Mouse (Mus musculus) urinary bladder, postnatal 25 days (tissue): ENCODE data around the gene Gm6993.

Experiments
- DNase-seq: peaks from one replicate; pipeline ENCODE4 v3.0.0; 2022; ENCODE audit warnings: low spot score

The Gm6993 gene

DNA sequence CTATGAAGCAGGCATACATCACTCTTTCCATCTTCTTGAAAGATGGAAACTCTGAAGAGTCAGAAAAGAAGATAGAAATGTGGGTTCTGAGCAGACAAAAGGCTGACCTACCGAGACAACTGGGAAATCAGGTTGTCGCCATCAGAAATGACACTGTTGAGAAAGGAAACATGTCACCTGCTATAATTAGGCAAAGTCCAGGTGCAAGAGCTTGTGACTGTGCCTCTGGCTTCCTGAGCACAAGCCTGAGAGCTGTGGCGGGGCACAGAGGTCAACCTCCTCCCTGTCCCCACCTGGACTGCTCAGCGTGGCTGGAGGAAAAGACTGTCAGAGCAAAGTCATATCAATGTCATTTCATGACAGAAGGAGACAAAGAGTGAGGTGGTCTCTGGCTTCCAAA lies 772 bp upstream of the Gm6993 start:
- DNase-seq = no peak

DNA sequence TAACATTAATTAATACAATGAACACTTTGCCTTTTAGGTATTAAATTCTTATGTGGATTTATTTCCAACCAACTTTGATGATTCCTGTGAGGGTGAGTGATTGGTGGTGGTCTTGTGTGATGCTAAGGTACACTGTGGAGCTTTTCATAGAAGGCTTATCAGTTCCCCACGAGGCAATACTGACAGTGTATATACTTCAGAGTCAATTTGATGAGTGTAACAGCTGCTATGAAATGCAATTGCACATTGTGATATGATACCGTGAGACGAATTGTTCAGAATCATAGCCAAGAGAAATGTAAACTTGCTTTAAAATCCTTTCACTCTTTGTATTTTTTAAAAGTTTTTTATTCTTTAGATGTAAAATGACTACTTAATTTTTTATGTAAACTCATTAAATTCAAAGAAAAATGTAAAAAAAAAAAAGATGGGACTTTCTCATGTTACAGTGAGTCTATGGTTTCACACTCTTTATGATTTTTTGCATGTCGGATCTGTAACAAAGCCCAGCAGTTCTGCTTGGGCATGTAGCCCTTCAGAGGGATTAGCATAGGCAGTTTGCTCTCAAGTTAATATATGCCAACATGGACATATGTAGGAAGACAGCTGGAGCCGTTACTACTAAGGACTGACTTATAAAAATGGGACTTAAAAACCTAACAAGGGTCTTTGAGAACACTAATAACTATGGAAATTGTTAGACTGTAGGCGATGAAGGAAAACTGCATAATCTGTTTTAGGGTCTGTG lies 1.2 kb downstream of the Gm6993 start:
- no peak for DNase-seq

DNA sequence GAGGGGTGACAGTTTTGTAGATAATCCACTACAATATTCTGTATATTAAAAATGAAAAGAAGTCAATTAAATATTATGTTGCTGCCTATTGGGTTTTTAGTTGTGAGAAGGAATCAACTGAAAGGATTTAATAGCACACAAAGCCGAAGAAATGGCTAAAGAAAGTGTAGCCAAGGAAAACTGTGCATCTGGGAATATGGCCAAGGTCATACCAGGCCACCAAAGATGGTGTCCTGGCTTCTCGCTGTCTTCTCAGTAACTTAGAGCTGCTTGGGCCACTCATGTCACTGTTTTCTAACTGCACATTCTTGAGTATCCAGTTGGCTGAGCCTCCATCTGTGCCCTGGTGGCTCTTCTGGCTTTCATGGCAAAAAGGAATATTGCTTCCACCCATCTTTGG lies 3.4 kb downstream of the Gm6993 start:
- no peak for DNase-seq

DNA sequence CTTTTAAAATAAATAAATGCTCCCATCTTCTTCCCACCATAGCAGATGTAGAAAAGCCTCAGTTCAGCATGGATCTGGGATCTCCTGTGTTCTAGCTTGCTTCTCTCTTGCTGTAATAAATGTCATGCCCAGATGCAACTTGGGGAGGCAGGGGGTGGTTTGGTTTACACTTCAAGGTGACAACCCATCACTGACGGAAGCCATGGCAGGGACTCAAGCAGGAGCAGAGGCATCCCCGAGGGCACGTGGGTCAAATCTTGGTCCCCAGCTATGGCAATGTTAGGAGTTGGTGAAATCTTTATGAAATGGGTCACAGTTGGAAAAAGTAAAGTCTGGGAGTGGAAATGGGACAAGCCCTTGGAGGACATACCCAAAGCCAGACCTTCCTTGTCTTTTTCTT lies 4.1 kb downstream of the Gm6993 start:
- no peak for DNase-seq

DNA sequence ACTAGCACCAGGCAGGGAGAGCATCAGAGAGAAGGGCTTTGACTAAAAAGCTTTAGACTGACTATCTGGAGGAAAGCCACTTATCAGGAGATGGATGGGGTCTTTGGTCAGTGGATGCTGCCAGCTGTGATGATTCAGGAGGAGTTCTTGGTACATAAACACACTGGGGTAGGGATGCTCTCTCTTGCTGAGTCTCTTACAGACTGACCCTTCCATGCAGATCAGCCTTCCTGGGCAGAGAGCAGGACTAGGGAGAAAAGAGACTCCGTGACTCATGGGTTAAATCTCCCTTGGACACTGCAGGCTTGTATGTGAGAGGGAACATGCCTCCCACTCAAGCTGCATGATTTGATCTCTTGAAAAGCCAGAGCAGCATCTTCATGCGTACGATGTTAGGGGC lies 5.6 kb downstream of the Gm6993 start:
- no peak for DNase-seq

DNA sequence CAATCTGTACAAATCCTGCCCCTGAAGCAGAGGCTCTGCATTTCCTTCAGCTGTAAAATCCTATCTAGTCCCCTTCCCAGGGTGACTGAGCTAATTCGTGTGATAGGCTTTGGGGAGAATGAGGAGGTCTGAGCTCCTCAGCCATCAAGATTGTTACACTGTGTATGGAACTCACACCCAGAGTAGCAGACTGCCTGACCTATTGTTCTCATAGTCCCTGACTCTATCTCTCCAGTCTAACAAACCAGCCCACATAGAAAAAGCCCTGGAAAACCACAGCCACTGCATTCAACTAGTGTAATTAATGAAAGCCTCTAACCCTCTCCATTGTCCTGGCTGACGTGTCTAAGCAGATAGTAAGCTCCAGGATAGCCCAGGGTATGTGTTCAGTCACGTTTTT lies 6.0 kb downstream of the Gm6993 start:
- DNase-seq = no peak

DNA sequence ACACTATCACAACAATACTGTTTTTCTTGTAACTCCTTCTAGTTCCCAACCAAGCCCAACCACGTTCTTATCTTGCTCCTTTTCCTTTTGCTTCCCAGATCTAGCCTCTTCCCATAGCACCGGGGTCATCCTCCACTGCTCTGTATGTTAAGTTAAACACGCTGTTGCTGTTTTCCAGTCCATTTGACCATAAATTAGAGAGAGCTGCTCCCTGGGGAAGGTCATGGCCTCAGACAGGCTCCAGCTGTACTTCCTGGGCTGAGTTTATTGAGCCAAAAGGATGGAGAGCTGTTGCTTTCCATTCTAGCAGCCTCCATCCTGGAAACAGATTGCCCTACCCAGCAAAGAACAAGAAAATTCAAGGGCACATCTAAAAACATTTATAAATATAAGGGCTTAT lies 7.6 kb downstream of the Gm6993 start:
- no peak for DNase-seq

DNA sequence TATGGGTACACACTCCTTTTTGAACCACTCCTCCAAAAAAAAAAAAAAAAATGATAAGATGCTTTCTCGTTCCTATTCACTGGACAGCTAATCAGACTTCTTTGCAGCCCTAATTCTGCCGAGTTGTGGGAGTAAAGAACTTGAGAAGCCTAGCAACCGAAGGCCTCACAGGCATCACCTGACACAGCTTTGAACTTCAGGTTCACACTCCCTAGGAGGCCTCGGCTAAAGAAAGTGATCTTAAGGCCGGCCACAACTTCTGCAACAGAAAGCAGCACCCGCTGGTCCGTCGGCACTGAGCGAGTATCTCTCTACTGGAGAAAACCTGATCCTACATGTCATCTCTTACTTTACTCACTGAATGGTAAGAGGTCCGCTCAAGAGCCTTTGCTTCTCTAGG lies 8.1 kb downstream of the Gm6993 start:
- no peak for DNase-seq

DNA sequence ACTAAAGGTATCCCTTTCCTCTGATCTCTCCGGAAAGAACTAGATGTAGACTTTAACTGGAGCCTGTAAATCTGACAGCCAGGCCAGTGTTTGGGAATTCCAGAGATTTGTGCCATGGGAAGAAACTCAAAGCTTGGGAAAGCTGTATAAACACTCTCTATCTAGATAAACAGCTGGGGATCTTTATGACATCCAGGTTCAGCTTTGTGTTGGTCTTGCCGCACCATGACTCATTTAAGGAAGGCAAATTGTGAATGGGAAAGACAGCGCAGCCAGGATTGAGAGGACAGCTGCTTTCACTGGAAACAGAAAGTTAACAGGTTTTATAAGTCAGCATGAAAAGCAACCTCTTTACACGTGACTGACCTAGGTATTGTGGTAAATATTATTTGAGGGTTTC lies 11.7 kb downstream of the Gm6993 start:
- no peak for DNase-seq

DNA sequence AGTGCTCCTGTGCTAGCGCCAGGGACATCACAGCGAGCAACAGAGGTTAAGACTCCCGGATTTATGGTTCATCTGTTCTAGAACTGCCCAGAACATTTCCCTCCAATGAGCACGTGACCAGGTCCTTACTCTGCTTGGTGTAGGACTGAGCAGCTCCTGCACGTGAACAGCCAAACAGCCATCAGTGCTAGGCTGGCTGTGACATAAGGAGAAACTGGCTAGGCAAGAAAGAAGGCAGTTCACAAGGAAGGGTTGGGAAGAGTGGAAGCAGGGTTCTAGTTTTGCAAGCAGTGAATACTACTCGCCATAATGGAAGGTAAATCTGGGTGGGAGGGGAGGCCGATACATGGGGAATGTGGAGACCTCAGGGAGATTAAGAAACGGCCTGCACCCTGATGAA lies 14.4 kb downstream of the Gm6993 start:
- DNase-seq = no peak

DNA sequence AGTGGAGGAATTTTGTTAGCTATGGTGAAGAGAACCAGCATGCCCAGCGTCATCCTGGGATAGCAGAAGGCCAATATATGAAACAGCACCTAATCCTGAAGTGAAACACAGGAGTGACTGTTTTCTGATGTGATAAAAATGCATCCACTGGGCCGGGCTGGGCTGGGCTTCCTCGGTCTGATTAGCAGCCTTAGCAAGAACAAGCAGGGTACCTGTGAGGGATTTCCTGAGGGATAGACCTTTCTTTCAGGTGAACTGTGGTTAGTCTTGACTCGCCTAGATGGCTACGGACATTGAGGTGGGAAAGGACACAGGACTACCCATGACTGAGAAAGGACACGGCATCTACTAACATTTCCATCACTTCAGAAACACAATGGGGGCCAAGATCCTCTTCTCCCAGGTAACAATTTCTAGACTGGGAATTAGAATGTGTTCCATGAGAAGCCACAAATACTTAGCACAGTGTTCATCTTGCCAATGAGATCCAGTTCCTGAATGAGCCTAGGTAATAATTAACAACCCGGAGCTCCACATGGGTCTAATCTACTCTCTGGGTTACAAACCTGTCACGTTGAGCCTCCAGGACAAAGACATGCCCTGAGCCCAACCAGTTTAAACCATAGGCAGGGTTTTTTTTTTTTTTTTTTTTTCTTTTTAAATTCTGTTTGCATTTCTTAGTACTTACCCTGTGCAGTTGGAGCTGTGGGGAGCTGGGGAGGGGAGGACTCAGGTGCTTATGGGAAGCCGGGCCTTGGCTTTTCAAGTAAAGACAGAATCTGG lies 15.7 kb downstream of the Gm6993 start:
- no peak for DNase-seq

DNA sequence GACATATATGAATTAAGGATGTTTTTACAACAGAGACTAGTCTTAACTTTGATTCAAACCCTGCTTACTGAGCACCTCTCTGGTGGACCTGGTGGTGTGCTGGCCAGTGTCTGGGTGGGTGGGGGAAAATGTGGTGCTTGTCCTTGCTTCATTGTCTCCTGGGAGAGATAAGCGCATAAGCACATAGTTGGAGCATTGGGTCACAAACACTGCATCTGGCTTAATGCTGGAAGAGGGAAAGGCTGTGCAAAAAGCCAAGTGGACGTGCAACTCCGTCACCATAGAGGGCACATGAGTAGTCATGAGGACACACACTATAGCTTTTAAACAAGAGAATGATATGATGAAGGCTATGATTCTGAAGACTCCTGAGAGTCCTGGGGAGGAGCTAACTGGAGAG lies 21.3 kb downstream of the Gm6993 start:
- no peak for DNase-seq

DNA sequence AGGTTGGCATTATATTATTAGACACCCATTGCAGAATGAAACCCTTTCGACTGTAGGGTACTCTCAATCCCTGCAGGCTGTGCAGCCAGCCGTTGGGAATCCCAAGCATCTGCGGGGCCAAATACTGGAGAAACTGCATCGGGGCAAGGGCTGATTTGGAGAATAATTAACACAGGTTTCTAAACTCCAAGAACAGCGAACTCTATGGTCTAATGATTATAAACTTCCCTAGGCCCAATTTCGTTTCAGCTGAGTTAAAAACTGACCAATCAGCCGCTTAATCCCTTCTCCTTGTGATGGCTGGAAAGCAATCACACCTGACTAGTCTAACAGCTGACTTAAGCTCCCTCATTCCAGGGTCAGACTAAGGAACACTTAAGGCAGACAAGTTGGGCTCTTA lies 23.4 kb downstream of the Gm6993 start:
- DNase-seq = no peak

DNA sequence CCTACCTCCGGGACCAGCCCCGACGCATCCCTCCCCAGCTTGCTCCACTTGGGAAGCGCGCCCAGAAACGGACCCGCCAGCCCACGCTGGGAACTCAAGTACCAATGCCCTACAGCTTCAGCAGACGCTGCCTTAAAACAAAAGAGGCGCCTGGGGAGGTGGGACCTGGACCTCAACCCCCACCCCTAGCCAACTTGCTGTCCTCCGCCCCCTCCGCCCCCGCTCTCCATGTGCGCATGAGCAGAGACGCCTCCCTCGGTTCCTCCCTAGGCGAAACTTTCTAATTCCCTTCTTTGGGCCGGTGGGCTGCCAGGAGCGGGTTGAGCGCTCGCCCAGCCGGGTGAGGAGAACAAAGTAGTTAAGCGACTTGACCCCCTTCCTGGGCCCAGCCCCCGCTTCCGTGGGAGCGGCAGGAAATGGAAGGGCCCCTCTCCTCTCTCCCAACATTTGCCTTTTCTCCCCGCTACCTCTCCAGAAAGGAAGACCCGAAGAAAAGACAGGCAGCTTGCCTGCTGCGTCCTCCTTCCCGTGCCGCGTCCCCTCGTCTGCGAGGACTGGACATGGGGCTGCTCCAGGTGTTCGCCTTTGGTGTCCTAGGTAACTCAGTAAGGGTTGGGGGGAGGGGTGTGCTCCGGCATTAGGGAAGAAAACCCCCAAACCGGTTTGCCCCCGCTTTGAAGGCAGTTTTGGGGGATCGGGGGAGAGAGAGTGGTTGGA lies 24.6 kb downstream of the Gm6993 start, which contains the start of gene Lamb1:
Gene Lamb1 (plus strand): TSS at position 230 of the 717 bp plus-strand sequence.
- DNase-seq = peak; percentile 71

DNA sequence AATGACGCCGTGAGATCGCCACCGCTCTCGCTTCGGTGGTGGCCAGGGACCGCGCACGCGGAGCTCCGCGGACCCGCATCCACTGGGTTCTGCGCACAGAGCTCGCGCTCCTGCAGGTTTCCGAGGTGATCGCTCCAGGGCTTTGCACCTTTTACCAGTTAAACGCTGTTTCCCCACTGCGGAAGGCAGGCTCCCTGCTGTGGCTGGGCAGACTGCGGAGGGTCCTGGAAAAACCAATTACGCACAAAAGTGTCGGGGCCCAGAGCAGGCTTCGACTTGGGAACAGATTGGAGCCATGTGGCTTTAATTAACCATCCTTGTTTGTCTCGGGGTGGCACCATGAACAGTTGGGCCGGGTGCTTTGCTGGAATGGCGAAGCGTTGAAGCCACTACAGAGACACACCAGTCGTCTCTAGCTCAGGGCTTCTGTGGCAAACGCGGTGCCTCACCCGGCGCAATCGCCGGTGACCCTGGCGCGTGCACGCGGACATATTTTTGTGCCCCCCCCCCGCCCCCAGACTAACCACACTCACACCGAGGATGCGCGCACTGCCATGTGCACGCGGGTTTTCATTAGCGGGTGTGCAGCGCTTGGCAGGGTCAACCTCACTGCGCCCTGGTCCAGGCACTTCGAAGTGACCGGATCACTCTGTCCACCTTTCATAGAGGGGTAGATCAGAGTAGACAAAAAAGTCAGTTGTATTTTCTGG lies 25.3 kb downstream of the Gm6993 start:
- no peak for DNase-seq

DNA sequence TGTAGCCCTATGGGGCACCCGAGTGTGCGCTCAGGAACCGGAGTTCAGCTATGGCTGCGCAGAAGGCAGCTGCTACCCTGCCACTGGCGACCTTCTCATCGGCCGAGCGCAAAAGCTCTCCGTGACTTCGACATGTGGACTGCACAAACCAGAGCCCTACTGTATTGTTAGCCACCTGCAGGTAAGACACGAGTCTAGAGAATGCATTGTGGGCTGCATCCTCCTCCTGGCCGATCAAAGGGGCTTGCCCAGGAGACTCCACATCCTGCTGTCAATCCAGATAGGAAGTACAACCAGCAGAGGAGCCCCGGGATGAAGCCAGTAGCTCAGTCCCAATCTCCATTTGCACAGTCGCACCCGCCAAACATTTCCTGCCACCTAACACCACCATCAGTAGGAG lies 26.1 kb downstream of the Gm6993 start:
- DNase-seq = no peak

DNA sequence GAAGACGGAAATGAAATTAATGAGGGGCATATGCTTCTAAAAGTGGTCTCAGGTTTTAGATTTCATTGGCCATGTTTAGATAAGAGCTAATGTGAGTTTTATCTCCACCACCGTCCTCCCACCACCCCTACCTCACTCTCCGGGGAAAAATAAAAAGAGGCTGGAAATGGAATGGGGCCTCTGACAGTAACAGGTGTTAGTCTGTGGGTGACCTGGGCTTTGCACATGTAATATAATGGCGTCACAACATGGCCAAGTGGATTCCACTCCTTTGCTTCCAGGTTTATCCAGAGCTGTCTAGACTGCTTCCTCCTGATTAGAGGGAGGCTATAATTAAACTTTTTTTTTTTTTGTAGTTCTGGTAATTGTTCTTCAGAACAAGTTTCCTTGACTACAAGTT lies 26.8 kb downstream of the Gm6993 start:
- DNase-seq = no peak

DNA sequence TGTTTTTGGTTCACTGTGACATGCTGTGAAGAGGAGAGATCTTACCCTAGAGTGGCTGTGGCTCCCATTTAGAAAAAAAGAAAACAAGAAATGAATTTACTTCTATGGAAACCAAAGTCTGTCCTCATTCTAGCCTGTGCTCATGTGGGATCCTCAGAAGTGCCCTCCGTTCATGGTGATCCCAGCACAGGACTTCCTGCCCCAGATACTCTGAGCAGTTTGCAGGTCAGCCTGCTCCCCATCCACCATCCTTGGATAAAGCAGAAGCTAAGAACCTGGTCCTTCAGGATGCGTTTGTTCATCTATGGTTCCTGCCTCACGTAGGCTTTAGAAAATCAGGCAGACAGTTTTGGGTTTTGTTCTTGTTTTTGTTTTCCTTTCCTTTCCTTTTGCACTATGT lies 27.7 kb downstream of the Gm6993 start:
- DNase-seq = no peak

DNA sequence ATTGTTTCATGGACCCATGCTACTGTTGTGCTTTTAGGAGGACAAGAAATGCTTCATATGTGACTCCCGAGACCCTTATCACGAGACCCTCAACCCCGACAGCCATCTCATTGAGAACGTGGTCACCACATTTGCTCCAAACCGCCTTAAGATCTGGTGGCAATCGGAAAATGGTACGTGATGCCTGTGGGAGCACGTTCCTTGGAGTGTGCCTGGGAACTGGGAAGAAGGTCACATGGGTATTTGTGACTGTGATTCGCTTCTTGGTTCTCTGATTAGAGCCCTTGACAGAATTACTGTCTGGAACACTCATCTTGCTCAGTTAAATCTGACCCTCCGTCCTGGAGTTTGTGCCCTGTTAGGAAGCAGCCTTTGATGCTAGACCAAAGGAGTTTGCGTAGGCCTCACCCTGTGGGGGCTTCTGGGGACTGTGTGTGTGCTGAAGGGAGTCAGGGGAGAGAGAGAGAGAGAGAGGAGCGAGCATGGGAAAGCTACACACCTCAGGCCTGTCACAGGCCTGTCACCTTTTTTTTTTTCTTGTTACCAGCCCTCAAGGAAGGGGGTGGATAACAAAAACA lies 28.5 kb downstream of the Gm6993 start:
- DNase-seq = no peak

DNA sequence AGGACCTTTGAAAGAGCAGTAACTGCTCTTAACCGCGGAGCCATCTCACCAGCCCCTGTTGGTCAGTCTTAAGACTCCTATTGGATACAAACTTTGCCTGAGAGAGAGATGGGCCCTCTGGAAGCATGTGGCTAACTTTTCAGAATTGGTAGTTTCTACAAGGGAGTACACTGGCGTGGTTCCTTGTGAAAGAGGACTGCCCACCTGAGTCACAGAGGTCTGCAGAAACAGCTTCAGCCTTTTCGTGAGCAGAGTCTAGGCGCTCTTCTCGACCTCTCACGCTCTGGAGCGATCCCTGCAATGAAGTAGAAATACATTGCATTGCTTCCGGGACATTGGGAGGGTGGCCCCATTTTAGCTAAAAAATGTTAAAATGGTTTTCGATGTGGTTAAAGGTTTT lies 29.8 kb downstream of the Gm6993 start:
- DNase-seq = no peak

DNA sequence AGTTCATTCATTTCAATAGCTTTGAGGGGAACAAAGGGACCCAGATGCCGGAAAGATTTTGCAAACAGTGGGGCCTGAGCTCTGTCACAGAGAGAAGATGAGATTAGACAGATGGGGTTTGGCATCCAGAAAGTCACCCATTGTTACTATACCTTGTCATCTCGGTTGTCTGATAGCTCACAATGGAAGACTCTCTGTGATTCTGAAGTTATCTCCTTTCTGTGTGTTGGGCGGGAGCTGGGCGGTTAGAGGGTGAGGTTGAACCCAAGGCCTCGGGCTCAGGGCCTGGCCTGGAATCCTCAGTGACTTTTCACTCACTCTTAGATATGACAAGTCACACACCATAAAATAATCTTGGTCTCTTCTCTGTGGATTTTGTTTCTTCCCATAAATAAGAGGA lies 30.2 kb downstream of the Gm6993 start:
- DNase-seq = no peak
